Mouse (Mus musculus): ENCODE results near the gene Szrd1.

Szrd1 gene

DNA sequence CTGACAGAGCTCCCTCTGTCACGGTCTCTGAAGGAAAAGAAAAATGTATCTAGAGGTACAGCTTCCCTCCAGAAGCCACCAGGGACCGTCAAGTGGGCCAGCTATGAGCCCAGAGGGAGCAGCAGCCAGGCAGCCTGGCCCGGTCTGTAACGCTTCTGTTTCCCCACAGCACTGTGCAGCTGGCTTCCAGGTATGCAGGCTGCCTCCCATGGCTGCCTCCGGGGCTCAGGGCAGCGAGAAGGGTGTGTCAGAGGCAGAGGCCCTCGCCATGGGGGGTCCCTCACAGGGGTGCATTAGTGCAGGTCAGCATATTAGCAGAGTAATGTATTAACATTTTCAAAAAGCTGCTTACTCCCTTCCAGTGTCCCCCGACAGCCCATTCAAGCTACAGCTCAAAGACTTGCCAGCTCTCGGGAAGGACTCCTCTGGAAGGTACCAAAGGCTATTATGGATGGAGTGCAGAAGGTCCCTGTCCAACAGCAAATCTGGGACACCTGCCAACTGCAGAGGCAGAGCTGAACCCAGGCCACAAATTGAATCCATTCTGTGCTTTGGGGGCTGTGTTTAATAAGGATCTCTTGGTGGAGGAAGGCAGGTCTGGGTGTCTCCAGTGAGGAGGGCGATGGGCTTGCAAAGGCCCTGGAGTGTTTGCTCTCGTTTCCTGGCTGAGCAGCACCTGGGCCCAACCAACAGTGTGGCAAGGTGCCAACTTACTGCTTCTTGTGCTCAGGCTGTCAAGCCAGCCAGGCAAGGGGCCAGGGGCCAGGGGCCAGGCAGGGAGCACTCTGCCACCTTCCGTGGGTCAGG lies 72.7 kb downstream of the Szrd1 start:
- DNase-seq (ENCODE audit: low read depth): no peak

DNA sequence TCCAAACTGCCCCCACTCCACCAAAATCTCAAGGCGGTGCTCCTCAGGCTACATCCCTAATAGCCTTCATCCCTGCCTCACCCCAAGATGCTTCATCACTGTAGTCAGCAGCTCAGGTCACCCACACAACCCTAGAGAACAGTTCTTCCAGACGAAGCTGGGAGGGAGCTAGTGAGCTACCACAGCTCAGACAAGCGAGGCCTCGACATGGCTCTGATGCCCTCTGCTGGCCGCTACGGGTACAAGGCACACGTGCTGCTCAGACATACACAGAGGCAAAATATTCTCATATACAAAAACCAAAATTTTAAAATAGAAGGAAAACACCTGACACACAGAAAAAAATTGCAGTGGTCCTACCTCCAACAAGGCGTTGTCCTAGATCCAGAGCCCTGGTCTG lies 74.5 kb downstream of the Szrd1 start:
- DNase-seq (ENCODE audit: low read depth): peak; percentile 90

DNA sequence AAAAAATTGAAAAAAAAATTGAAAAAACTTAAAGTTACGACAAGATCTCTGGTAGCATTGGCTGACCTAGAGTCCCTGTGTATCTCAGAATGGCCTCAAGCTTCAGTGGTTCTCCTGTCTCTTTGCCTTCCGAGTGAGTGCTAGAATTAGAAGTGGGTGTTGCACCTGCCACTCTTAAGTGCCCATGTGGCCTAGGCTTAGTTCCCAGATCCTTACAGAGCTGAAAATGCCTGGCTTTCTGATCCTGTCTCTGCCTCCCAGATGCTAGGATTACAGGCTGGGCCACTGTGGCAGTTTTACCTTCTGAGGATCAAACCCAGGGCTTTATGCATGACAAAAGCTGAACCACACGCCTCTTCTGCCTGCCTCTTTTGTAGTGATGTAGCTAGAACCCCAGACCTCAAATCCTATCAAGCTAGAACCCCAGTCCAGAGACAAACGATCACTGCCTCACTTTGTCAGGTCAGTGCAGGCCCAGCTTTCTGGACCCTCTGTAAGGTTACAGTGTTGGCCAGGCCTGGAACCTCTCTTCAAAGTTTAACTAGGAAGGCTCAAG lies 75.4 kb downstream of the Szrd1 start:
- DNase-seq (ENCODE audit: low read depth): no peak

Data from 416B (cell line).